Mouse (Mus musculus) bone marrow macrophage, adult 2 months (primary cell): ENCODE measurements around the gene Il4.

Source experiments
- CTCF ChIP-seq: IDR thresholded peaks from 2 replicates; pipeline ENCODE4 v1.5.1; 2012; ENCODE audit warnings: low read depth, mild to moderate bottlenecking, low read length, moderate library complexity
- POLR2A ChIP-seq: IDR thresholded peaks from 2 replicates; pipeline ENCODE4 v1.6.1; 2012; ENCODE audit warnings: mild to moderate bottlenecking, low read depth, low read length, borderline replicate concordance

DNA sequence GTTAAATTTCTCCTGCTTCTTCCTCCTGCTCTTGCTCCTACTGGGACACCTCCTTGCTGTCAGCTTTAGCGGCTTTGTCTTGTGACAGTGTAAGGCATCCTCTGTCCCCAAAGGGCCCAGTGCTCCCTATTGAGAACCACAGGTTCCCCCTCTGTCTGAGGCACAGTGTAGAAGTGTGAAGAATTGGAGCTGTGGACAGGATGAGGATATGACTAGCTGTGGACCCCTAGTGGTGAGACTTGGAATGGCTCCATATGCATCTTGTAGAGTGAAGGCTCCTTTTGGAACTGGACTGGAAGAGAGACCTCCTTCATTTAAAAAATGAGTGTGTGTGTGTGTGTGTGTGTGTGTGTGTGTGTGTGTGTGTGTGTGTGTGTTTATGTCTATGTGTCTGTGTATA is 9.4 kb upstream of the Il4 start:
- TF ChIP-seq POLR2A (no peak), CTCF (peak; percentile 69)
